Mouse (Mus musculus) cortical plate, adult 2 months (tissue): ENCODE measurements around the gene Fcho1.

ENCODE experiments used
- CTCF ChIP-seq: fragments of 200-500 bp; IDR thresholded peaks from 2 replicates; pipeline ENCODE4 v1.5.1; 2011; ENCODE audit warnings: mild to moderate bottlenecking, control low read depth, low read length; ENCODE audit not compliant: insufficient read depth; ENCODE audit errors: extremely low read depth
- POLR2A ChIP-seq: fragments of 200-500 bp; IDR thresholded peaks from 2 replicates; pipeline ENCODE4 v1.6.1; 2011; ENCODE audit warnings: mild to moderate bottlenecking, low read length, control low read depth; ENCODE audit not compliant: insufficient read depth; ENCODE audit errors: extremely low read depth

GRCm38 (mm10) chr8:71725122-71725924 lies at the start of gene Fcho1:
- TF ChIP-seq CTCF (no peak), POLR2A (peak; percentile 31; the same call in 1 of the 2 replicates)
